Mouse (Mus musculus): ENCODE data around the gene H2bfm.
A peak's percentile ranks its signal among the peaks of the same experiment; 100 is the strongest.

GRCm38 (mm10) chrX:136895757-136896156 lies 31.4 kb upstream of the H2bfm start:
- peak; percentile 29; the same call in 1 of the 2 replicates for TF ChIP-seq CTCF (IDR thresholded peaks at IDR 0.05; ENCODE audit: low read depth, low read length)
- no peak for TF ChIP-seq POLR2A (IDR thresholded peaks at IDR 0.05; ENCODE audit: extremely low read depth, insufficient read depth, low read length)

Measured in liver, adult 2 months (tissue).